Mouse (Mus musculus) layer of hippocampus, adult 2 months (tissue): Measurements from ENCODE around the gene Gm17364. TPM values are rescaled to one million over a fixed set of nuclear protein-coding genes. Genes with fewer than 3 reads are reported as not detected.

Source experiments
- DNase-seq, 2 experiments: peaks; one replicate each; pipeline ENCODE4 v3.0.0; 2022; ENCODE audit warnings: low spot score in 2 of 2
- H3K27ac ChIP-seq: fragments of 200-600 bp; 2 replicates; pipeline ENCODE4 v1.8.1; 2022
- H3K4me3 ChIP-seq: fragments of 200-600 bp; 2 replicates; pipeline ENCODE4 v1.8.1; 2022; ENCODE audit warnings: mild to moderate bottlenecking
- CTCF ChIP-seq: fragments of 200-600 bp; conservative IDR thresholded peaks from 2 replicates; pipeline ENCODE4 v1.8.1; 2022; ENCODE audit warnings: antibody characterized with exemption, mild to moderate bottlenecking, moderate library complexity
- total RNA-seq, 2 experiments: library from RNA; stranded (reverse); gene quantifications; 2 replicates each; pipeline ENCODE4 v1.2.3; 2021

Gene Gm17364
- total RNA-seq, 2 experiments from 2014 or later: not detected

DNA sequence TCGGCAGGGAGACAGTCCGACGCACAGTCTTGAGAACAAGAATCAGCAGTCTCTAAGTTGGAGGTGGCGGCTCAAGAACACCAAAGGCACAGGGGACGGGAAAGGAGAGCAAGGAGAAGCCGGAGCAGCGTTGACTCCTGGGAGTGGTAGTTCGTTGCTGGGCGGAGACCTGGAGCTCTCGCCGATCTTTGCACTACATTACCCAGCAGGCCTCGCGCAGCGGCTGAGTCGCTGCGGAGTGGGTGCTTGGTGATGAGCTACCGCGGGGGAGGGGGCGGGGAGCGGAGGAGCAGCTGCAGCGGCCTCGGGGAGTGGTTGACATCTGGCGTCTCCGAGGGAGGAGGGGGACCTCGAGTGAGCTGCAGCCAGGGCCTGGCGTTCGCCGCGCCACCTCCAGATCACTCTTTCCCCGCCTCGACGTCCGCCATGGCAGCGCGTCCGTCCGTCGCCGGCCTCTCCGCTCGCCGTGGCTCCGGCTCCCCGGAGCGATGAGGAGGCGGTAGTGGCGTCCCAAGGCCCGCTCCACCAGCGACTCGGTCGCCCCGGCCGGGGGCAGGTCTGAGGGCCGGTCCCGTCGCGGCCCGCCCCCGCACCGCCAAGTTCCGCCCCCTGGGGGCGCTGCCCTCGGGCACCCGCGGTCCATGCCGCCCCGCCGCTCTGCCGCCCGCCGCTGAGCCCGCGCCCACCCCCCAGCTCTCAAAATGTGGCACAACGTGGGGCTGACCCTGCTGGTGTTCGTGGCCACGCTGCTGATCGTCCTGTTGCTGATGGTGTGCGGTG is 24.0 kb downstream of the Gm17364 start, which contains the start of gene Smim13:
TSS of gene Smim13 (plus strand) at position 307 of the 780 bp plus-strand sequence.
- DNase-seq: peak; percentile 91 to 96
- H3K4me3 ChIP-seq: peak within 1 kb of the TSS; percentile 69
- peak; percentile 70 for TF ChIP-seq CTCF
- peak within 1 kb of the TSS; percentile 99 for H3K27ac ChIP-seq

DNA sequence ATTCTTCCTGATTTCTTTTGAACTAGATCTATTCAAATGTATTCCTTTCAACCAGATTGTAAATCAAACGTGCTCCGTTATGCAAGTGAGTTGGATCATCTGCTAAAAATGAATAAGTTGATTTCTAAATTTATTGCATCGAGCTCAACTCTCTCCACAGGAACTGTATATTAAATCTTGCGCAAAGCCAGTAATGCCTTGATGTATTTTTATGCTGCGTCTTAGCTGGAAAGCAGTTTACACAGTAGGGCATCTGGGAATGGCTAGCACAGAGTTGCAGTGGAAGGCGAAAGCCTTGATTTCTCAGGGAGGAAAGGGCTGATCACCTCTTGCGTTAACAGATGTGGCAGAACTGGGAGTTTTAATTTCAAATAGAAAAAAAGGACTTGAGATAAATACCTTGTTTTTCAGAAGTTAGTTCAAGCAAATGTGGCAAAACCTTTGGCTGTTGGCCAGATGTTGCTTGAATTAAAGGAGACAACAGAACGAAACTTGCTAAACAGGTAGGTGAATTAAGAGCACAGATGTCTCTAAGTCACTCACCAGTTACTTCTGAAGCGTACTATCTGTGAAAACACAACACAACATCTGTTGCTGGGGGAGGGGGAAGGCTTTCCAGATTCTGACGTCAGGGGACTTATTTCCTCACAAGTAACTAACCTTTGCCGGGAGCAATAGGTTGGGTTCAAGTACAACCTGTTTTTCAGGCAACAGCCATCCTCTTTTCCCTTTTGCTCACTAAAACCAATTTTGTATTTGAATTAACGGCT is 24.8 kb downstream of the Gm17364 start:
- Histone ChIP-seq H3K4me3 (peak overlapping the region; percentile 69), H3K27ac (peak overlapping the region; percentile 99)
- no peak for TF ChIP-seq CTCF
- peak; percentile 15 to 32 for DNase-seq

DNA sequence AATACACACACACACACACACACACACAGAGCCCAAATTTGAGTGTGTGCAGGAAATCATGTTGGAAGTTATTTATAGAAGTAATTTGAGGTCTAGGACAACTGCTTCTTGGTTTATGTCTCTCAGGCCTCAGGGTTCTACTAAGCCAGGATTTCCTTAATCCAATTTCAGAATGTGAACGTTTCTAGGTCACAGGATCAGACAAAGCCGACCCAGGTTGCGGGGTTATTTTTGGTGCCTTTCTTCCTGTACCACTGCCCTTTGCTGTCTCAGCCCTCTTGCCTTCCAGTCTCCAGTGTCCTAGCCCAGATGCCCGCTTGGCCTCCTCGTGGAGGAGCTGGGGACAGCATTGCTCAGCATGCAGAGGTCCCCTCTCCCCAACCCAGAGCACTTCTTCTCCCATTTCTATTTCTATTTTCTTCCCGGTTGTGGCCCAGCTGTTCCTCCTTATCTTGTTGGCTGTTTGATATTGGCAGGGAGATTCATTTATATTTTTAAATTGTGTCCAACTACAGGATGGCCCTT is 29.4 kb downstream of the Gm17364 start:
- Histone ChIP-seq H3K27ac (no peak overlapping the region), H3K4me3 (no peak overlapping the region)
- DNase-seq: no peak
- no peak; the same call in 1 of the 2 replicates for TF ChIP-seq CTCF

DNA sequence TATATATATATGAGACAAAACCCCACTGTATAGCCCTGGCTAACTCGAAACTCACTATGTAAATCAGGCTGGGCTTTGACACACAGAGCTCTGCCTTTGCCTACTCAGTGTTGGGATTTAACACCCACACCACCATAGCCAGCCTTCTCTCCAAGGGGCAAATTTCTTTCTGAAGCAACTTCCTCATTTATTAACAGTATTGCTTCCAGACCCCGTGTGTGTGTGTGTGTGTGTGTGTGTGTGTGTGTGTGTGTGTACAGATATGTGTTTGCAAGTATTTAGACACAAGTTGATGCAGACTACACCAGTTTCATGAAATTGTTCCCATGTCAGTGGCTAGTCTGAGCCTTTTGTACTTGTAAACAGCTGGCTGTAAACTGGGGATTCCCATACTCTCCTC is 32.2 kb downstream of the Gm17364 start:
- TF ChIP-seq CTCF: no peak
- H3K27ac ChIP-seq: no peak overlapping the region
- H3K4me3 ChIP-seq: no peak overlapping the region
- DNase-seq: no peak

DNA sequence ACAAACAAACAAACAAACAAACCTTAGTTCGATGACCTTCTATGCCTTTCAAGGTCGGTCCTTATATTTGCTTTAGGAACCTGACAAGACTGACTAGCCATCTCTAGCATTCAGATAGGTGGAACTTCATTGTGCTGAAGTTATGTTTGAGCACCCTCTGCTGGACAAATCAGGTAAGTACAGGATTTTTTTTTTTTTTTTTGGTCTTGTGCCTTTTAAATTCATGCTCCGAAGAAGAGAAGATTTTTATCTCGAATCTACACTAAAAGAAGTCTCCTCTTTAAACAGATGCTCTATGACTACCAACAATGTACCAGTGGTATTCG is 35.0 kb downstream of the Gm17364 start:
- peak; percentile 21 to 37 for DNase-seq
- TF ChIP-seq CTCF: peak; percentile 91
- no peak overlapping the region; the same call in 1 of the 2 replicates for H3K4me3 ChIP-seq
- no peak overlapping the region for H3K27ac ChIP-seq

- TF ChIP-seq CTCF: no peak
- no peak for DNase-seq
- no peak overlapping the region for H3K27ac ChIP-seq
Measured at GRCm38 (mm10) chr13:41238035-41238804, 35.6 kb downstream of the Gm17364 start.

GRCm38 (mm10) chr13:41235845-41236741 is 37.7 kb downstream of the Gm17364 start:
- DNase-seq: no peak
- no peak overlapping the region for H3K27ac ChIP-seq
- H3K4me3 ChIP-seq: no peak overlapping the region
- no peak for TF ChIP-seq CTCF

More at GRCm38 (mm10) chr13:41238035-41238804, 35.6 kb downstream of the Gm17364 start:
- H3K4me3 ChIP-seq: no peak overlapping the region

DNA sequence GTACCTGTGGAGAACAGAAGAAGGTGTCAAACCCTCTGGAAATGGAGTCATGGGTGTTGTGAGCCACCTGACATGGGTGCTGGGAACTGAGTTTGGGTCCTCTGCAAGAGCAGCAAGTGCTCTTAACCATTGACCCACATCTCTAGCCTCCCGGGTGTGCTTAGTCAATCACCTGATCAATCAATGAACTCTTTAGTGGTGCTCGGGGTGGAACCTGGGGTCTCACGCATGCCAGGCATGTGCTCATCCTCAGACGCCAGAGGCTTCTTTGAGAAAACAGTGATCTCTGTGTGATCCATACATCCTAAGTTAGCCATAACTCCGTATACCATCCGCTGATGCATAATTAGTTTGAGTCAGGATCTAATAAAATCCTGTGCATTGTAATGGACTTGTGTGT is 38.6 kb downstream of the Gm17364 start:
- Histone ChIP-seq H3K27ac (no peak overlapping the region), H3K4me3 (no peak overlapping the region)
- no peak for DNase-seq
- TF ChIP-seq CTCF: no peak

DNA sequence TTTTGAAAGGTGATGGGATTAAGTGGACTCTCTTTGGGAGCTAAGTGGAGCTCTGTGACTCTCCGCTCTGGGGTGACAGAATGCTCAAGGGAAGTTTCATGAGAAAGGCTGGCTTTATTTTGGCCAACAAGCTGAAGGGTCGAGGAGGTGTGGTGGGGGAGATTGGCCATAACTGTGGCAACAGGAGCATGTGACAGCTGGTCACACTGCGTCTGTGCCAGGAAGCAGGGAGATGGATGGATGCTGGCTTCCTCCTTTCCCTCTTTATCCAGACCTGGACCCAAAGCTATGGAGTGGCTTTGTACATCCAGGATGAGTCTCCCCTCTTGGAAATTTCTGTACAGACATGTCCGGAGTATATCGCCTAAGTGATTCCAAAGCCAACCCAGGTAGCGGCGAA is 40.5 kb downstream of the Gm17364 start:
- Histone ChIP-seq H3K27ac (no peak overlapping the region), H3K4me3 (no peak overlapping the region)
- DNase-seq: no peak
- TF ChIP-seq CTCF: no peak

DNA sequence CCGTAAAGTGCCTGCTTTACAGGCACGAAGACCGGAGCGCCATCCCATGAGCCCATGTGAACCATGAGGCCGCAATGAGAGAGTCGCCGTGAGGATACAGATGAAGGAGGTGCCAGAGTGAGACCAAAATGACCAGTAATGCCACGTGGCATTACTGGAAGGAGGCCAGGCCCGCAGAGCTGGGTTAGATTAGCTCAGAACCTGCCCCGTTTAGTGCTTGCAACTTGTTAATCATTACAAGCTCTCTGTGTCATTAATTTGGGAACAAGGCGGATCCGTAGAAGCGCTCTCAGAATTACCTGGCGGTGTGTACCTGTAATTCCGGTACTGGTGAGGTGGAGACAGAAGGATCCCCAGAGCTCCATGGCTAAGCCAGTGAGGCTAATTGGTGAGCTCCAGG is 41.6 kb downstream of the Gm17364 start:
- no peak for TF ChIP-seq CTCF
- Histone ChIP-seq H3K4me3 (no peak overlapping the region), H3K27ac (no peak overlapping the region)
- DNase-seq: no peak

DNA sequence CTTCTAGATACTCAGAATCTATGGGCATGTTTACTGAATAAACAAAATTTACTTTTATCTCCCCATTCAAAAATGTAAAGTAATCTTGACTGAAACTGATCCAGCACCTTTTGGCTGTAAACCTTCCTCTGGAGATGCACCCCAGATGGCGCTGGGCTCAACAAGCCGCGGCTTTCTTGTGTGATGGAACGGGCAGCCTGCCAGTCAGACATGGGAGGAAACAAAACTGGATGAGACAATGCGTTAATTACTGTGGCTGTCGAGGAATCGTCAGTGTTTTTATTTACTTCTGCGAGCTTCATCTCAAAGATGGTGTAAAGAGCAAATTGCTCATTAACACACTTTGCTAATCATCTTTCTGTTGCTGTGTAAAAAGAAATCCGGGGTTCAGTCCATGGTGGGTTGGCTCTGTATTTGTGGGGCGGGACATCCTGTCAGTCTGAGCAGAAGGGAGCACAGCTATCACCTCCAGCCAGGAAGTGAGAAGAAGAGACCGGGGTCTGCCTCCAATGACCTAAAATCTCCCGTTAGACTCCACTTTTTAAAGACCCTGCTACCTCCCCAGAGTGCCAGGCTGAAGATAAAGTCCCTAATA is 42.3 kb downstream of the Gm17364 start:
- no peak overlapping the region for H3K27ac ChIP-seq
- peak; percentile 34 to 49 for DNase-seq

DNA sequence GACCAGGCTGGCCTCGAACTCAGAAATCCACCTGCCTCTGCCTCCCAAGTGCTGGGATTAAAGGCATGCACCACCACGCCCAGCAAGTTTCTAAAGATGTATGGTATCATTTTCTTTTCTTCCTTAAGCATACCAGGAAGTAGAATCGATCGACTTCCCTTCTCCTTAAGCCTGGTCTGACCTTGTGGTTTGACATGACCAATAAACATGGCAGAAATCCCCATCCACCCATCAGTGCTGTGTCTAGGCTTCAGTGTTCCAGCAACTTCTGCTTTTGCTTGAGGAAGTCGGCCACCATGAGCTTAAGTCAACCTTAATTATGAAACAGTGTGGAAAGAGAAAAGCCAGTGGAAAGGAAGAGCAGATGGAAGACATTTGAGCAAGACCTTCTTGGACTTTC is 43.5 kb downstream of the Gm17364 start:
- Histone ChIP-seq H3K4me3 (no peak overlapping the region), H3K27ac (no peak overlapping the region)
- no peak for DNase-seq
- TF ChIP-seq CTCF: no peak

More for the DNA sequence above, 42.3 kb downstream of the Gm17364 start:
- no peak for TF ChIP-seq CTCF
- no peak overlapping the region; the same call in 1 of the 2 replicates for H3K4me3 ChIP-seq
